35 mouse cellular contexts compared by ENCODE assay signal in genomic region chr5:120388765-120389164, GRCm38 (mm10). TPM values are rescaled to one million over a fixed set of nuclear protein-coding genes. Genes with fewer than 3 reads are reported as not detected.
"Had no signal": no experiment of that assay in that cellular context is flagged by ENCODE, and none has a peak within 500 bp of the region (broad histone marks: within the 10 kb centered on the region; RNA-seq: fewer than 3 reads in every experiment).

No protein-coding gene starts in this region.

- H3K9me3 ChIP-seq: heart, embryonic 13.5 days; heart, embryonic 15.5 days; hindbrain, embryonic 15.5 days; kidney, embryonic 15.5 days; limb, embryonic 13.5 days; limb, embryonic 15.5 days; liver, embryonic 12.5 days had no signal

- H3K4me3 ChIP-seq: heart, adult 2 months; heart, embryonic 13.5 days; heart, embryonic 15.5 days; hindbrain, embryonic 15.5 days; kidney, embryonic 15.5 days; limb, embryonic 13.5 days; limb, embryonic 15.5 days; liver, embryonic 12.5 days had no signal

- H3K4me2 ChIP-seq: heart, embryonic 11.5 days; heart, embryonic 13.5 days; heart, embryonic 15.5 days; hindbrain, embryonic 15.5 days; kidney, embryonic 15.5 days; limb, embryonic 13.5 days; limb, embryonic 15.5 days; liver, embryonic 12.5 days had no signal

- DNase-seq: gastrocnemius, postnatal 14 days; gastrocnemius, postnatal 36 days; heart, adult 11 months; heart, adult 2 months; heart, postnatal 14 days; heart, postnatal 36 days; kidney, adult 11 months; kidney, adult 2 months; kidney, adult 9 months; kidney, postnatal 14 days; kidney, postnatal 36 days; layer of hippocampus, adult 9-11 months; layer of hippocampus, postnatal 36 days had no signal

- H3K36me3 ChIP-seq: heart, embryonic 13.5 days; heart, embryonic 15.5 days; hindbrain, embryonic 15.5 days; kidney, embryonic 15.5 days; limb, embryonic 13.5 days; limb, embryonic 15.5 days; liver, embryonic 12.5 days had no signal

- H3K9ac ChIP-seq: heart, embryonic 13.5 days; heart, embryonic 15.5 days; hindbrain, embryonic 15.5 days; kidney, embryonic 15.5 days; limb, embryonic 13.5 days; limb, embryonic 15.5 days; liver, embryonic 12.5 days; liver, embryonic 14.5 days had no signal

- H3K4me1 ChIP-seq: heart, embryonic 13.5 days; heart, embryonic 15.5 days; kidney, embryonic 15.5 days; limb, embryonic 13.5 days; limb, embryonic 15.5 days; liver, embryonic 12.5 days had no signal

- H3K27ac ChIP-seq: heart, adult 2 months; heart, embryonic 13.5 days; heart, embryonic 15.5 days; hindbrain, embryonic 15.5 days; kidney, embryonic 15.5 days; kidney, postnatal 0 days; limb, embryonic 13.5 days; limb, embryonic 15.5 days; liver, embryonic 12.5 days; liver, embryonic 14.5 days had no signal

- ATAC-seq: intestine, embryonic 16.5 days; liver, embryonic 12.5 days had no signal

- H3K27me3 ChIP-seq: hindbrain, embryonic 15.5 days had no signal

RNA-seq across cellular contexts. Expression of gene Lhx5, which starts 42.7 kb away (rescaled TPM):
- total RNA-seq: gastrocnemius, adult 18-20 months; gastrocnemius, adult 8-10 months; gastrocnemius, postnatal 14 days; gastrocnemius, postnatal 36 days; heart, adult 2 months; heart, postnatal 14 days; heart, postnatal 36 days; hematopoietic stem cell, adult 5-6 weeks; layer of hippocampus, adult 18-20 months; left cerebral cortex, adult 18-20 months; liver, adult 2 months had no signal
- polyA plus RNA-seq: gonadal fat pad, adult 2 months; heart, adult 2 months; heart, embryonic 13.5 days; heart, embryonic 15.5 days; heart, postnatal 0 days; intestine, embryonic 14.5 days; intestine, embryonic 16.5 days; kidney, adult 2 months; kidney, embryonic 15.5 days; kidney, postnatal 0 days; limb, embryonic 11.5 days; limb, embryonic 13.5 days; limb, embryonic 15.5 days; liver, adult 2 months; liver, embryonic 12.5 days; liver, embryonic 14.5 days; liver, embryonic 16.5 days had no signal
